Mouse (Mus musculus) liver, postnatal 0 days (tissue): ENCODE data around the gene Hspe1.

ENCODE experiments used
- CTCF ChIP-seq: sonication (generic); IDR thresholded peaks from 2 replicates; pipeline ENCODE4 v1.5.1; 2016; ENCODE audit warnings: antibody characterized with exemption, low read depth
- EP300 ChIP-seq: IDR thresholded peaks from 2 replicates; pipeline ENCODE4 v1.6.1; 2016; ENCODE audit warnings: antibody characterized with exemption, low read depth, mild to moderate bottlenecking

- TF ChIP-seq CTCF (no peak), EP300 (no peak)
Observed at GRCm38 (mm10) chr1:55076849-55077516, 10.9 kb upstream of the Hspe1 start.
